Mouse (Mus musculus) gastrocnemius, postnatal 10 days (tissue): ENCODE results near the gene Gm6465. TPM values are rescaled to one million over a fixed set of nuclear protein-coding genes. Genes with fewer than 3 reads are reported as not detected.
"Not testable (repeated sequence)": the region's sequence is repeated elsewhere in the genome, so short reads cannot be mapped to it uniquely, and the experiment has no call there.

Experiments used
- DNase-seq: peaks from one replicate; pipeline ENCODE4 v3.0.0; 2021; ENCODE audit warnings: mixed read lengths
- long read RNA-seq, 2 experiments: library from polyadenylated mRNA; stranded (forward); transcript quantifications; one replicate each; pipeline ENCODE4 v2.0.0; 2021
- total RNA-seq, 2 experiments: library from RNA; stranded (reverse); gene quantifications; 2 replicates each; pipeline ENCODE4 v1.2.3; 2021

The Gm6465 gene
- total RNA-seq = not detected
- long read RNA-seq, experiment 1 = 0 reads
- long read RNA-seq, experiment 2 = 0 reads

GRCm38 (mm10) chr5:11845239-11845638, at the start of gene Gm6465:
Gene Gm6465 (plus strand): TSS chr5:11845539.
- DNase-seq = not testable (repeated sequence)

GRCm38 (mm10) chr5:11845824-11846223, 485 bp downstream of the Gm6465 start:
- DNase-seq = not testable (repeated sequence)

DNA sequence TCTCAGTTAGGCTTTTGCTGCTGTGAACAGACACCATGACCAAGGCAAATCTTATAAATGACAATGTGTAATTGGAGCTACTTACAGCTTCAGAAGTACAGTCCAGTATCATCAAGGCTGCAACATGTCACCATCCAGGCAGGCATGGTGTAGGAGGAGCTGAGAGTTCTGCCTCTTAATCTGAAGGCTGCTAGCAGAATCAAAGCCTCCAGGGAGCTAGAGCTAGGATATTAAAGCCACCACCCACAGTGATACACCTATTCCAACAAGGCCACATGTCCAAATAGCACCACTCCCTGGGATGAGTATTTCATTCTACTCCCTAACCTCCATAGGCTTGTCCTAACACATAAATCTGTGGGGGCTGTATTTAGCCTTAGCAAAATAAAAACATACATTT, 12.6 kb downstream of the Gm6465 start:
- not testable (repeated sequence) for DNase-seq

Other genes starting within 250 kb of the Gm6465 start
- not detected for gene Gm8922, start 163.6 kb upstream of the Gm6465 start, total RNA-seq
- gene Gm8926, start 75.0 kb upstream of the Gm6465 start, total RNA-seq = not detected
- not detected for gene 4933402N22Rik, start 72.5 kb downstream of the Gm6465 start, total RNA-seq